Mouse (Mus musculus) C2C12 (cell line): Measurements from ENCODE around the gene Tyw1.

Experiments used
- CTCF ChIP-seq: IDR thresholded peaks from one replicate; pipeline ENCODE4 v1.5.1; 2011; ENCODE audit not compliant: control insufficient read depth, insufficient read depth, insufficient read length
- USF1 ChIP-seq: IDR thresholded peaks from one replicate; pipeline ENCODE4 v1.6.1; 2011; ENCODE audit warnings: low read depth, mild to moderate bottlenecking, control low read depth, moderate library complexity

- no peak for TF ChIP-seq CTCF
- no peak for TF ChIP-seq USF1
Measured at GRCm38 (mm10) chr5:130333566-130333965, 78.1 kb downstream of the Tyw1 start.
